Mouse (Mus musculus) ES-E14 (cell line): ENCODE measurements around the gene Commd6. TPM values are rescaled to one million over a fixed set of nuclear protein-coding genes. Genes with fewer than 3 reads are reported as not detected.
A peak's percentile ranks its signal among the peaks of the same experiment; 100 is the strongest.

ENCODE experiments used
- DNase-seq: peaks from one replicate; pipeline ENCODE4 v3.0.0-alpha.2; 2013; ENCODE audit warnings: low read depth, low spot score
- H3K27ac ChIP-seq: 2 replicates; pipeline ENCODE4 v1.5.1; 2012; ENCODE audit warnings: low read depth, mild to moderate bottlenecking, low read length, moderate library complexity, mixed read lengths; ENCODE audit not compliant: poor library complexity, insufficient read depth, severe bottlenecking
- H3K36me3 ChIP-seq: 2 replicates; pipeline ENCODE4 v1.6.1; 2012; ENCODE audit warnings: mild to moderate bottlenecking, low read length, moderate library complexity, mixed read lengths; ENCODE audit not compliant: control insufficient read depth, poor library complexity, insufficient read depth, severe bottlenecking
- H3K4me1 ChIP-seq, 2 experiments: fragments of 150-350 bp in 1 of 2; sonication (generic) in 1 of 2; 2 replicates each; pipeline ENCODE4 v1.6.1; 2012; ENCODE audit warnings: low read length in 2 of 2, mild to moderate bottlenecking in 1 of 2, mixed read lengths in 1 of 2; ENCODE audit not compliant: control insufficient read depth in 2 of 2, insufficient read depth in 2 of 2, poor library complexity in 1 of 2
- H3K4me3 ChIP-seq, 2 experiments: fragments of 150-350 bp in 1 of 2; sonication (generic) in 1 of 2; 2 replicates each; pipeline ENCODE4 v1.5.1; 2012; ENCODE audit warnings: low read length in 2 of 2, low read depth in 1 of 2, mild to moderate bottlenecking in 1 of 2, mixed read lengths in 1 of 2; ENCODE audit not compliant: insufficient read depth in 1 of 2, poor library complexity in 1 of 2, severe bottlenecking in 1 of 2
- H3K9ac ChIP-seq: 2 replicates; pipeline ENCODE4 v1.6.1; 2012; ENCODE audit warnings: low read depth, mild to moderate bottlenecking, low read length, mixed read lengths; ENCODE audit not compliant: poor library complexity, insufficient read depth, severe bottlenecking
- H3K9me3 ChIP-seq: fragments of 150-350 bp; sonication (generic); 2 replicates; pipeline ENCODE4 v1.6.1; 2012; ENCODE audit warnings: low read depth, mild to moderate bottlenecking, low read length; ENCODE audit not compliant: control insufficient read depth, insufficient read depth
- CHD2 ChIP-seq: IDR thresholded peaks from 2 replicates; pipeline ENCODE4 v1.6.1; 2014; ENCODE audit warnings: mild to moderate bottlenecking, low read depth, low read length, inconsistent platforms
- HCFC1 ChIP-seq: IDR thresholded peaks from 2 replicates; pipeline ENCODE4 v1.6.1; 2012; ENCODE audit warnings: low read length, inconsistent platforms, borderline replicate concordance; ENCODE audit not compliant: insufficient read depth
- MAFK ChIP-seq: IDR thresholded peaks from 2 replicates; pipeline ENCODE4 v1.6.1; 2014; ENCODE audit warnings: mild to moderate bottlenecking, low read depth, low read length, inconsistent platforms; ENCODE audit not compliant: insufficient read depth
- ZC3H11A ChIP-seq: IDR thresholded peaks from 2 replicates; pipeline ENCODE4 v1.6.1; 2012; ENCODE audit warnings: low read depth, mild to moderate bottlenecking, inconsistent platforms, low read length, borderline replicate concordance
- ZNF384 ChIP-seq: IDR thresholded peaks from 2 replicates; pipeline ENCODE4 v1.6.1; 2012; ENCODE audit warnings: low read depth, low read length, inconsistent platforms
- in situ Hi-C, 2 experiments: fragments of 600-800 bp; cut with MboI; formaldehyde crosslinking; loops; one replicate each; pipeline ENCODE4 v1.15.1; 2025; ENCODE audit warnings: low sequenced_read_pairs in 2 of 2, inconsistent platforms in 1 of 2; ENCODE audit not compliant: unreplicated experiment in 2 of 2
- total RNA-seq: library from RNA; depleted of rRNA; stranded (reverse); fragments of 300-350 nt; gene quantifications from 2 replicates; pipeline ENCODE4 v1.2.3, GENCODE M21; 2012

Commd6 gene
- total RNA-seq, 1 experiment, result 19.1 TPM

DNA sequence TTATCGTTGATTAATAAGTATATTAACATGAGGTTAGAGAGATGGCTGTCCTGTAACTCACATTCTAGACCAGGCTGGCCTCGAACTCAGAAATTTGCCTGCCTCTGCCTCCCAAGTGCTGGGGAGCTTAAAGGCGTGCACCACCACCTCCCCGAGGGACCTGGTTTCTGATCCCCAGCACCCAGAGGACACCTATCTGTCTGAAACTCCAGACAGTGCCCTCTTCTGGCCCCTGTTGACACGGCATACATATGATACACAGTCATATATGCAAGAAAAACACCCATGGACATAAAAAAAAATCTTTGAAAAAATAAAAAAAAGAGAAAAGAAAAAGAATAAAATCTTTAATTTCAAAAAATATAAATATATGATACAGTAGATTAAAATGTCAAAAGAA, 22.8 kb downstream of the Commd6 start:
- H3K36me3 ChIP-seq, result no peaks in the 10 kb centered on the region
- no peak for DNase-seq
- H3K27ac ChIP-seq, result no peak overlapping the region
- no peak overlapping the region for H3K4me3 ChIP-seq
- in situ Hi-C loops, result no loop called here
- 0 out of 4 replicates have a peak, but pooled peaks cover 0 to 4% of the 10 kb centered on the region in 2 experiments for H3K4me1 ChIP-seq
- no peak overlapping the region for H3K9ac ChIP-seq
- H3K9me3 ChIP-seq, result no peaks in the 10 kb centered on the region
- TF ChIP-seq HCFC1, result no peak
- no peak for TF ChIP-seq MAFK
- no peak for TF ChIP-seq ZC3H11A
- no peak for TF ChIP-seq ZNF384
- no peak for TF ChIP-seq CHD2

DNA sequence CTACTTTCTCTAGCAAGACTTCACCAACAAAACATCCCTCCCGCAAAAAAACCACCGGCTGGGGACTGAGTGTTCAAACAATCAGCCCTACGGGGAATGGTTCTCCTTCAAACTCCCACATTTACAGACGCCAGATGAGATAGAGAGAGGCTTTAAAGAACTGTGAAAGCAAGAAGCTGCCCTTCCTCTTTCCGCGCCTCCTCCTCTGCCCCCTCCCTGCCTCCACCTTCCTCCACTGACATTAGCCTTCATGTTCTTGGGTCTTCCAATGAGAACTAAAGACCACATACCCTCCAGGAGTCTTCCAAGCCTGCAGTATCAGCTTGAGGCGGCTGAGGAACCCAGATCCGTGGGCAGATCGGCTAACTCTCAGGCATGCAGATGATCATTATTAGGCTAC, 24.3 kb downstream of the Commd6 start:
- no peaks in the 10 kb centered on the region for H3K36me3 ChIP-seq
- H3K27ac ChIP-seq, result no peak overlapping the region
- 0 out of 4 replicates have a peak, but pooled peaks cover 0 to 4% of the 10 kb centered on the region in 2 experiments for H3K4me1 ChIP-seq
- in situ Hi-C loops, result no loop called here
- H3K9ac ChIP-seq, result no peak overlapping the region
- no peaks in the 10 kb centered on the region for H3K9me3 ChIP-seq
- no peak for TF ChIP-seq MAFK
- TF ChIP-seq CHD2, result no peak
- no peak overlapping the region for H3K4me3 ChIP-seq
- DNase-seq, result no peak

DNA sequence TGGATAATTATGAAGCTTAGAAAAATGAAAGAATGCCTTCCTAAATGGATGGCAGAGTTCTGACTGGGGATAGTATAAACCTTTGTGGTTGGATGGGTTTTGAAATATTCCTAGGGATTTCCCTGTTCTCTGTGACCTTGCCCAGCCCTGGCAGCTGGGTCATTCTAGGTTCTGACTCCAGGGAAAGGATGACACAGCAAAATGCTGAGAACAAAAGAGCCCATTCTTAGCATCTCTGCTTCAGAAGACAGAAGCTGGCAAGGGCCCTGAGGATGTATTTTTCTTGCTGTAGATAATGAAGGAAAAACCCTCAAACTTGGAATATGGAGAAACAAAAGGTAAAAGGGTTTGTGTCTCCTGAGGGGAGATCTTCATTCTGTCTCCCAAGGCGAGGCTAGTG, 27.3 kb downstream of the Commd6 start:
- no peak overlapping the region for H3K27ac ChIP-seq
- TF ChIP-seq ZNF384, result no peak
- TF ChIP-seq ZC3H11A, result no peak
- TF ChIP-seq HCFC1, result no peak
- peak; percentile 80 for TF ChIP-seq MAFK
- no peak for TF ChIP-seq CHD2
- no peaks in the 10 kb centered on the region for H3K36me3 ChIP-seq
- H3K4me1 ChIP-seq, result 0 out of 4 replicates have a peak, but pooled peaks cover 0 to 4% of the 10 kb centered on the region in 2 experiments
- no peak for DNase-seq
- no peak overlapping the region for H3K4me3 ChIP-seq
- H3K9ac ChIP-seq, result no peak overlapping the region
- in situ Hi-C loops, result no loop called here
- H3K9me3 ChIP-seq, result no peaks in the 10 kb centered on the region

DNA sequence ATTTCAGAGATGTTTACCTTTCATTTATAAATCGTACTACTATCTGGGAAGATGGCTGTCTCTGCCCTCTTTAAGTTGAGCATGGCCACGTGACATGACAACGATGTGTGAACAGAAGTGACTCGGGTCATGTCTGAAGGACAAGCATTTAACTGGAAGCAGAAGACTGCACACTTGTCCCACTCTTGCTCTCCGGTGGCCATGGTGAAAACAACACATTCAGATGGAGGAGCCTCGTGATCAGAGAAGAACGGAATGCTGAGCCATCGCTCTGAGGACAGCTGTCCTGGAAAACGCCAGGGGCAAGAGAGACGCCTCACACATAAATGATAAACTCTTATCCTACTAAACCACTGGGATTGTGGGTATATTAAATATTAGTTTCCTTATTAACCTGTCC, 29.8 kb downstream of the Commd6 start:
- Histone ChIP-seq H3K4me3 (no peak overlapping the region), H3K27ac (no peak overlapping the region), H3K9ac (no peak overlapping the region), H3K36me3 (no peaks in the 10 kb centered on the region), H3K9me3 (no peaks in the 10 kb centered on the region), H3K4me1 (0 out of 4 replicates have a peak, but pooled peaks cover 0 to 4% of the 10 kb centered on the region in 2 experiments)
- in situ Hi-C loops, result no loop called here
- TF ChIP-seq MAFK (no peak), HCFC1 (no peak), CHD2 (no peak), ZNF384 (no peak), ZC3H11A (no peak)
- no peak for DNase-seq
